Mouse (Mus musculus): ENCODE data around the gene Mcfd2.

DNA sequence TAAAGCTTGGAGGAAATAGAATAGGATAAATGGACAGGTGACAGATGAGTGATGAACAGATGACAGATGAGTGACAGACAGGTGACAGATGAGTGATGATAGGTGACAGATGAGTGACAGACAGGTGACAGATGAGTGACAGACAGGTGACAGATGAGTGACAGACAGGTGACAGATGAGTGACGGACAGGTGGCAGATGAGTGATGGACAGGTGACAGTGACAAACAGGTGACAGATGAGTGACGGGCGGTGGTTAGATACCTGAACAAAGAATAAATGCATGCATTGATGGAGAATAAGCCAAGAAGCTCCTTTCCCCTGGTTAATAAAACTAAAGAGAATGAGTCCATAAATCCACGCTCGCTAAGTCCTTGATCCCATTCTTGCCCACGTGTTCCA, 30.7 kb downstream of the Mcfd2 start:
- TF ChIP-seq CTCF (IDR thresholded peaks at IDR 0.05; ENCODE audit: low read depth, low read length) (no peak), POLR2AphosphoS5 (IDR thresholded peaks at IDR 0.05; ENCODE audit: insufficient replicate concordance, low read depth, low read length) (no peak), GATA1 (IDR thresholded peaks at IDR 0.05; ENCODE audit: borderline replicate concordance, low read length) (no peak), TAL1 (conservative IDR thresholded peaks at IDR 0.05; ENCODE audit: low read depth, low read length) (no peak), GATA2 (IDR thresholded peaks at IDR 0.05; ENCODE audit: borderline replicate concordance, low read depth, low read length) (no peak)

All from G1E (cell line).